Mouse (Mus musculus): ENCODE results near the gene Astn2.

GRCm38 (mm10) chr4:65864551-65864950, 539.9 kb downstream of the Astn2 start:
- TF ChIP-seq CTCF (conservative IDR thresholded peaks at IDR 0.05; ENCODE audit: low read length) = no peak
- no peak for TF ChIP-seq POU5F1 (IDR thresholded peaks at IDR 0.05; ENCODE audit: borderline replicate concordance, low read length)
- no peak for TF ChIP-seq NANOG (IDR thresholded peaks at IDR 0.05; ENCODE audit: borderline replicate concordance, low read length)

All from E14TG2a.4 (cell line).